Mouse (Mus musculus) ES-E14 (cell line): ENCODE results near the gene Kirrel.

Experiments
- CHD2 ChIP-seq: IDR thresholded peaks from 2 replicates; pipeline ENCODE4 v1.6.1; 2014; ENCODE audit warnings: mild to moderate bottlenecking, low read depth, low read length, inconsistent platforms
- HCFC1 ChIP-seq: IDR thresholded peaks from 2 replicates; pipeline ENCODE4 v1.6.1; 2012; ENCODE audit warnings: low read length, inconsistent platforms, borderline replicate concordance; ENCODE audit not compliant: insufficient read depth
- MAFK ChIP-seq: IDR thresholded peaks from 2 replicates; pipeline ENCODE4 v1.6.1; 2014; ENCODE audit warnings: mild to moderate bottlenecking, low read depth, low read length, inconsistent platforms; ENCODE audit not compliant: insufficient read depth
- ZC3H11A ChIP-seq: IDR thresholded peaks from 2 replicates; pipeline ENCODE4 v1.6.1; 2012; ENCODE audit warnings: low read depth, mild to moderate bottlenecking, inconsistent platforms, low read length, borderline replicate concordance
- ZNF384 ChIP-seq: IDR thresholded peaks from 2 replicates; pipeline ENCODE4 v1.6.1; 2012; ENCODE audit warnings: low read depth, low read length, inconsistent platforms

DNA sequence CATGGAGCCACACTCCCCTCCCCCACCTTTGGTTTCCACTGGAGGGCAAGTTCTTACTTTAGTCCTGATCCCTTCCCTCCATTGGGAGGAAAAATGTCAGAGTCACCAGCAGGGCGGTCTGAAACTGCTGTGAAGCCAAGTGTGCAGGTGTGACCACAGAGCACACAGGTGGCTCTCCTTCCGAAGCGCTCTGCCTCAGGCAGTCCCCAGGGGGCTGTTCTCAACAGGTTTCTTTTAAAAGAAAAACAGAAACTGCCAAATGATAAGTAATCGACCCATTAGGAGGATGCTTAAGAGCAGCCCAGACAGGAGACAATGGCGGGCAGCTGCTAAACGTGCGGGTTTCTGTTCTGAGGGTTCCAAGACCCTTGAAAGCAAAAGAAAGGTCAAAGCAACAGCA lies 37.8 kb downstream of the Kirrel start:
- TF ChIP-seq ZC3H11A (no peak), HCFC1 (no peak), MAFK (no peak), CHD2 (no peak), ZNF384 (no peak)
